15 mouse cellular contexts compared by ENCODE assay signal in genomic region chr6:97828822-97829719, GRCm38 (mm10). TPM values are rescaled to one million over a fixed set of nuclear protein-coding genes. Genes with fewer than 3 reads are reported as not detected.
DNase-seq lines count a peak whose midpoint lies in the region; ATAC-seq and TF ChIP-seq lines count a peak whose summit lies in the region.
"Had no signal": no experiment of that assay in that cellular context is flagged by ENCODE, and none has a peak within 500 bp of the region (broad histone marks: within the 10 kb centered on the region; RNA-seq: fewer than 3 reads in every experiment).

No protein-coding gene starts in this region.

- peak overlapping the region; percentile 69 for H3K27ac ChIP-seq in liver, adult 2 months (replicated peaks; ENCODE audit: insufficient read depth, low read depth, low read length)
- H3K27ac ChIP-seq in liver, embryonic 12.5 days: no peak overlapping the region
- peak overlapping the region; percentile 98 for H3K27ac ChIP-seq in bone marrow macrophage, adult 2 months (ENCODE audit: insufficient read depth, low read depth, low read length)
- H3K27ac ChIP-seq: neural tube, embryonic 15.5 days had no signal

- no peak for ATAC-seq in liver, embryonic 12.5 days
- no peak for ATAC-seq in CD4-positive, CD25-positive, alpha-beta regulatory T cell, adult 4 months
- ATAC-seq: forebrain, embryonic 14.5 days; intestine, embryonic 16.5 days had no signal

- H3K79me2 ChIP-seq in liver, adult 2 months (ENCODE audit: control insufficient read depth, insufficient read depth, low read length): no peaks in the 10 kb centered on the region

- H3K4me1 ChIP-seq in liver, adult 2 months (ENCODE audit: control insufficient read depth, insufficient read depth, low read length): no peaks in the 10 kb centered on the region
- no peaks in the 10 kb centered on the region for H3K4me1 ChIP-seq in liver, embryonic 12.5 days
- H3K4me1 ChIP-seq in bone marrow macrophage, adult 2 months (ENCODE audit: control insufficient read depth, insufficient read depth, low read length): peaks cover 68% of the 10 kb centered on the region
- H3K4me1 ChIP-seq: neural tube, embryonic 15.5 days had no signal

- no peaks in the 10 kb centered on the region for H3K9me3 ChIP-seq in liver, embryonic 12.5 days (replicated peaks)
- H3K9me3 ChIP-seq: neural tube, embryonic 15.5 days had no signal

- 64% methylated on average over 13 of the region's 13 CpGs for WGBS in liver, adult 2 months
- WGBS in liver, embryonic 12.5 days (ENCODE audit: insufficient replicate concordance): 41% methylated on average over 13 of the region's 13 CpGs

- H3K9ac ChIP-seq in liver, adult 2 months (ENCODE audit: low read depth, low read length): no peak overlapping the region
- no peak overlapping the region for H3K9ac ChIP-seq in liver, embryonic 12.5 days
- H3K9ac ChIP-seq: neural tube, embryonic 15.5 days had no signal

- no peak overlapping the region for H3K4me3 ChIP-seq in liver, adult 2 months (ENCODE audit: insufficient read depth, low read depth, low read length)
- H3K4me3 ChIP-seq in liver, embryonic 12.5 days: no peak overlapping the region
- H3K4me3 ChIP-seq in bone marrow macrophage, adult 2 months (ENCODE audit: insufficient read depth, low read length): peak overlapping the region; percentile 35
- H3K4me3 ChIP-seq: neural tube, embryonic 15.5 days had no signal

- DNase-seq in gastrocnemius, postnatal 25 days: peak; percentile 15
- DNase-seq in gastrocnemius, adult 8-10 months (ENCODE audit: low spot score in 2 of 2): no peak
- DNase-seq in liver, adult 2 months (ENCODE audit: extremely low read depth, low read depth, low spot score): peak; percentile 19
- DNase-seq in monocyte, adult 2 months (ENCODE audit: low read depth in 1 of 2, low spot score in 2 of 2): peak; percentile 21 to 49
- DNase-seq in adrenal gland, adult 8-10 months: no peak
- DNase-seq: adrenal gland, postnatal 25 days; cerebellum, adult 11-12 months; midbrain, embryonic 14.5 days; thymus, postnatal 36 days had no signal

- no peak for TF ChIP-seq POLR2A in liver, adult 2 months (IDR thresholded peaks at IDR 0.05; ENCODE audit: extremely low read depth, insufficient read depth, low read length)
- no peak for TF ChIP-seq POLR2A in bone marrow macrophage, adult 2 months (IDR thresholded peaks at IDR 0.05; ENCODE audit: borderline replicate concordance, low read depth, low read length)

- no peak for TF ChIP-seq CTCF in liver, adult 2 months (IDR thresholded peaks at IDR 0.05; ENCODE audit: low read depth, low read length)
- no peak for TF ChIP-seq CTCF in bone marrow macrophage, adult 2 months (IDR thresholded peaks at IDR 0.05; ENCODE audit: low read depth, low read length)

- H3K4me2 ChIP-seq in liver, embryonic 12.5 days: no peak overlapping the region
- H3K4me2 ChIP-seq: neural tube, embryonic 15.5 days had no signal

- no peaks in the 10 kb centered on the region for H3K27me3 ChIP-seq in liver, adult 2 months (ENCODE audit: control insufficient read depth, insufficient read depth, low read length)
- H3K27me3 ChIP-seq in liver, embryonic 12.5 days (replicated peaks): no peaks in the 10 kb centered on the region
- H3K27me3 ChIP-seq: neural tube, embryonic 15.5 days had no signal

- H3K36me3 ChIP-seq in liver, adult 2 months (ENCODE audit: control insufficient read depth, insufficient read depth, low read length): no peaks in the 10 kb centered on the region
- no peaks in the 10 kb centered on the region for H3K36me3 ChIP-seq in liver, embryonic 12.5 days
- H3K36me3 ChIP-seq: neural tube, embryonic 15.5 days had no signal

RNA-seq across cellular contexts. Expression of gene Mitf, which starts 22.2 kb away (rescaled TPM):
- 10 to 100 TPM; 11.0 to 11.5 TPM for total RNA-seq in gastrocnemius, postnatal 25 days (2021)
- 10 to 100 TPM; 14.2 to 23.8 (median 16.7) TPM for total RNA-seq in gastrocnemius, adult 8-10 months (2022)
- 2.1 and 3.3 TPM in 2 replicates for total RNA-seq in liver, adult 2 months (2014; rRNA removed)
- polyA plus RNA-seq in liver, adult 2 months (2012; rRNA removed): 1.4 and 1.5 TPM in 2 replicates
- polyA plus RNA-seq in liver, embryonic 12.5 days (2016; fragmentation: Nextera tagmentation; extraction: Ambion mirVana): 0.38 and 0.60 TPM in 2 replicates
- 48.4 and 52.1 TPM in 2 replicates for polyA plus RNA-seq in bone marrow macrophage, adult 2 months (2012; ENCODE audit: insufficient read depth, insufficient read length, missing spikeins)
- total RNA-seq in adrenal gland, adult 8-10 months (2022): 10 to 100 TPM in 2 of 4 experiments, 1 to 10 TPM in 2; 8.5 to 11.0 (median 9.9) TPM
- under 1 TPM; 0.28 to 0.79 TPM for polyA plus RNA-seq in CD4-positive, CD25-positive, alpha-beta regulatory T cell, adult 4 months (2017; shearing (Covaris generic))

Comparison
In these comparisons a context has a peak if more than half of its experiments do, and no peak if none do; other contexts are left out.
1. DNase-seq: peak in gastrocnemius, postnatal 25 days (single experiment), liver, adult 2 months (single experiment) and monocyte, adult 2 months (2 of 2); none in gastrocnemius, adult 8-10 months (0 of 2) and adrenal gland, adult 8-10 months (single experiment).